In the genomic region with DNA sequence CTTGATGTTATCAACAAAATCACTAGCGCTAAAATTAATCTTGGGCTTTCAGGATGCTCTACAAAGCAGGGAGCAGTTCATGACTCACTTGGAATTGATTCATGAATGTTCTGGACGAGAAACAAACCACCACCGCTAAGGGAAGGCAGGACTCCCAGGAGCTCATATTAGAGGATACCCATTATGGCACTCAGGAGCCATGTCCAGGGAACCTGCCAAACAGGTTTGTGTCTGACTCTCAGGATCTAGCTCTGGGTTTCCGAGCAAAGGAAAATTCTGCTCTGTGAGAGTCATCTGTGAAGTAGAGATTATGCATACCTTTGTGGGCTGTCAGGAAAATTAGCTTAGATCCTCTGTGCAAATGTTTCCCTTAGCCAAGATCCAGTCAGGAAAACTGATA, we compare ENCODE assay signal across 22 mouse cellular contexts.
DNase-seq lines count a peak whose midpoint lies in the region; ATAC-seq and TF ChIP-seq lines count a peak whose summit lies in the region.
"Had no signal": no experiment of that assay in that cellular context is flagged by ENCODE, and none has a peak within 500 bp of the region (broad histone marks: within the 10 kb centered on the region; RNA-seq: fewer than 3 reads in every experiment).

No protein-coding gene starts in this region.

- POLR2A ChIA-PET in Patski (lab: Charles Lee), result no interaction called here

- 0 out of 2 replicates have a peak, but pooled peaks cover 6% of the 10 kb centered on the region for H3K4me1 ChIP-seq in heart, embryonic 12.5 days (replicated peaks)
- H3K4me1 ChIP-seq: embryonic facial prominence, embryonic 12.5 days; hindbrain, embryonic 13.5 days; limb, embryonic 13.5 days; liver, embryonic 13.5 days had no signal

- TF ChIP-seq CTCF in Patski (IDR thresholded peaks at IDR 0.05), result no peak

- no peak overlapping the region for H3K27ac ChIP-seq in heart, embryonic 12.5 days (ENCODE audit: poor library complexity, severe bottlenecking)
- H3K27ac ChIP-seq: embryonic facial prominence, embryonic 12.5 days; hindbrain, embryonic 13.5 days; limb, embryonic 13.5 days; liver, embryonic 13.5 days had no signal

- H3K36me3 ChIP-seq in heart, embryonic 12.5 days, result no peaks in the 10 kb centered on the region
- H3K36me3 ChIP-seq: embryonic facial prominence, embryonic 12.5 days; hindbrain, embryonic 13.5 days; limb, embryonic 13.5 days; liver, embryonic 13.5 days had no signal

- 74% methylated on average over 4 of the region's 4 CpGs for WGBS in heart, embryonic 12.5 days

- ATAC-seq in heart, embryonic 12.5 days (ENCODE audit: insufficient number of reproducible peaks, low FRiP score), result no peak
- no peak for ATAC-seq in Patski
- ATAC-seq: forebrain, embryonic 16.5 days; inflammation-experienced regulatory T-cells, adult 6 months; midbrain, embryonic 16.5 days had no signal

- H3K4me3 ChIP-seq in heart, embryonic 12.5 days, result no peak overlapping the region
- H3K4me3 ChIP-seq: embryonic facial prominence, embryonic 12.5 days; hindbrain, embryonic 13.5 days; limb, embryonic 13.5 days; liver, embryonic 13.5 days had no signal

- CTCF ChIA-PET in Patski (lab: Charles Lee), result no interaction called here

- DNase-seq in heart, adult 11 months, result peak; percentile 88
- peak; percentile 2 to 33 for DNase-seq in kidney, postnatal 25 days
- DNase-seq in kidney, adult 9 months, result no peak
- peak; percentile 12 for DNase-seq in Patski (ENCODE audit: low read depth, low spot score)
- peak; percentile 7 to 11 for DNase-seq in kidney, postnatal 4 days
- DNase-seq in right cerebral cortex, postnatal 4 days, result no peak
- DNase-seq: adrenal gland, postnatal 36 days; cerebellum, adult 11-12 months; cerebellum, postnatal 14 days; gastrocnemius, postnatal 36 days; liver, embryonic 13.5 days; right cerebral cortex, postnatal 14 days; thymus, postnatal 14 days had no signal

- no peaks in the 10 kb centered on the region for H3K9me3 ChIP-seq in heart, embryonic 12.5 days (replicated peaks)
- H3K9me3 ChIP-seq: embryonic facial prominence, embryonic 12.5 days; hindbrain, embryonic 13.5 days; limb, embryonic 13.5 days; liver, embryonic 13.5 days had no signal

- no peak overlapping the region for H3K9ac ChIP-seq in heart, embryonic 12.5 days
- H3K9ac ChIP-seq: embryonic facial prominence, embryonic 12.5 days; hindbrain, embryonic 13.5 days; limb, embryonic 13.5 days; liver, embryonic 13.5 days had no signal

- no peak overlapping the region for H3K4me2 ChIP-seq in heart, embryonic 12.5 days
- H3K4me2 ChIP-seq: embryonic facial prominence, embryonic 12.5 days; heart, embryonic 11.5 days; hindbrain, embryonic 13.5 days; limb, embryonic 13.5 days; liver, embryonic 13.5 days had no signal

- in situ Hi-C loops in Patski (cut with MboI; ENCODE audit: low pct_unique_long_range_greater_than_20kb), result no loop called here

- no peaks in the 10 kb centered on the region for H3K27me3 ChIP-seq in heart, embryonic 12.5 days (replicated peaks)
- H3K27me3 ChIP-seq in Patski, result no peaks in the 10 kb centered on the region
- H3K27me3 ChIP-seq: CH12.LX; embryonic facial prominence, embryonic 12.5 days; hindbrain, embryonic 13.5 days; limb, embryonic 13.5 days; liver, embryonic 13.5 days had no signal

Comparison
In these comparisons a context has a peak if more than half of its experiments do, and no peak if none do; other contexts are left out.
1. DNase-seq: peak in heart, adult 11 months (single experiment), kidney, postnatal 25 days (2 of 2), Patski (single experiment) and kidney, postnatal 4 days (2 of 2); none in kidney, adult 9 months (single experiment) and right cerebral cortex, postnatal 4 days (single experiment).